Comparison of ENCODE assay signal across 9 mouse cellular contexts in the genomic region with DNA sequence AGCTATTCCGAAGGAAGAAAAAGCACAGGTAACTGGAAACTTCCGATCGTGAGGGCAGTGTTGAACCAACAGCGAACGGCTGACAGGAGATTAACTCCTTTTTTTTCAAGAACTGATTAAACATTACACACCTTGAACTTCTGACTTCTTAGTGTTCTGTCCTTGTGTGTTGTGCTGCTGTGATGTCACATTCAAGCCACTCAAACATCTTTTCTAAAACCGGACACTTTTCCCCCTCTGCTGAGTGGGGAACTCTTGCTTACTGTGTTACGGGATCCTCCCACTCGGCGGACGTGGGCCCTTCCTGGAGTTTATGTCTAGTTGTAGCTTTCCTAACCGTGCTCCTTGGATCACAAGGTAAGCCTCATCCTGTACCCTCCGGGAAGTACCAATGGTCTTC. TPM values are rescaled to one million over a fixed set of nuclear protein-coding genes. Genes with fewer than 3 reads are reported as not detected.
DNase-seq lines count a peak whose midpoint lies in the region; ATAC-seq and TF ChIP-seq lines count a peak whose summit lies in the region.
"Had no signal": no experiment of that assay in that cellular context is flagged by ENCODE, and none has a peak within 500 bp of the region (broad histone marks: within the 10 kb centered on the region; RNA-seq: fewer than 3 reads in every experiment).

Gene Gm15217, plus strand, starts transcription at position 130 of the 400 bp plus-strand sequence.

- WGBS in lung, postnatal 0 days = 62% methylated on average over 12 of the region's 12 CpGs
- WGBS in lung, adult 2 months = 70% methylated on average over 12 of the region's 12 CpGs
- WGBS in hindbrain, embryonic 10.5 days = 86% methylated on average over 12 of the region's 12 CpGs
- 84% methylated on average over 12 of the region's 12 CpGs for WGBS in limb, embryonic 15.5 days
- 66% methylated on average over 12 of the region's 12 CpGs for WGBS in stomach, embryonic 16.5 days

- TF ChIP-seq EP300 in lung, postnatal 0 days (IDR thresholded peaks at IDR 0.05) = no peak

- 0 out of 2 replicates have a peak within 1 kb of the TSS, but pooled peaks have one; percentile 17 for H3K4me3 ChIP-seq in lung, postnatal 0 days (ENCODE audit: low read depth, low read length)
- no peak within 1 kb of the TSS for H3K4me3 ChIP-seq in lung, adult 2 months (replicated peaks; ENCODE audit: extremely low read depth, low read depth, low read length)
- H3K4me3 ChIP-seq in hindbrain, embryonic 10.5 days = peak within 1 kb of the TSS; percentile 49
- peak within 1 kb of the TSS; percentile 31 for H3K4me3 ChIP-seq in limb, embryonic 15.5 days
- H3K4me3 ChIP-seq in stomach, embryonic 16.5 days (replicated peaks; ENCODE audit: low read length) = peak within 1 kb of the TSS; percentile 32

- no peak for TF ChIP-seq CTCF in lung, postnatal 0 days (IDR thresholded peaks at IDR 0.05)
- TF ChIP-seq CTCF in lung, adult 2 months (IDR thresholded peaks at IDR 0.05; ENCODE audit: insufficient read depth, low read length) = no peak

- peak within 1 kb of the TSS; percentile 56 for H3K4me2 ChIP-seq in lung, postnatal 0 days (replicated peaks; ENCODE audit: low read depth, low read length)
- peak within 1 kb of the TSS; percentile 70 for H3K4me2 ChIP-seq in limb, embryonic 15.5 days
- peak within 1 kb of the TSS; percentile 55 for H3K4me2 ChIP-seq in stomach, embryonic 16.5 days (ENCODE audit: low read depth, low read length)

- 0 out of 2 replicates have a peak within 1 kb of the TSS, but pooled peaks have one; percentile 16 for H3K9ac ChIP-seq in lung, postnatal 0 days (replicated peaks; ENCODE audit: low read depth)
- no peak within 1 kb of the TSS for H3K9ac ChIP-seq in limb, embryonic 15.5 days
- H3K9ac ChIP-seq in stomach, embryonic 16.5 days (ENCODE audit: low read length) = peak within 1 kb of the TSS; percentile 69

- ATAC-seq in lung, postnatal 0 days = peak; percentile 32
- ATAC-seq in limb, embryonic 15.5 days (ENCODE audit: insufficient number of reproducible peaks, low FRiP score, low TSS enrichment, low read depth) = no peak
- ATAC-seq in stomach, embryonic 16.5 days (ENCODE audit: insufficient read depth, low FRiP score) = no peak

- no peaks in the 10 kb centered on the region for H3K27me3 ChIP-seq in lung, postnatal 0 days (replicated peaks; ENCODE audit: insufficient read depth, low read length)
- peaks cover 75% of the 10 kb centered on the region for H3K27me3 ChIP-seq in hindbrain, embryonic 10.5 days (ENCODE audit: insufficient read depth, poor library complexity, severe bottlenecking)
- H3K27me3 ChIP-seq in limb, embryonic 15.5 days = 0 out of 2 replicates have a peak, but pooled peaks cover 5% of the 10 kb centered on the region
- no peaks in the 10 kb centered on the region for H3K27me3 ChIP-seq in stomach, embryonic 16.5 days (ENCODE audit: control insufficient read depth, insufficient read depth, low read length)

- no peaks in the 10 kb centered on the region for H3K9me3 ChIP-seq in lung, postnatal 0 days (ENCODE audit: low read length)
- no peaks in the 10 kb centered on the region for H3K9me3 ChIP-seq in hindbrain, embryonic 10.5 days
- no peaks in the 10 kb centered on the region for H3K9me3 ChIP-seq in limb, embryonic 15.5 days
- H3K9me3 ChIP-seq in stomach, embryonic 16.5 days (replicated peaks; ENCODE audit: control insufficient read depth, low read length) = no peaks in the 10 kb centered on the region

- H3K36me3 ChIP-seq in lung, postnatal 0 days (ENCODE audit: insufficient read depth, low read length) = no peaks in the 10 kb centered on the region
- H3K36me3 ChIP-seq in hindbrain, embryonic 10.5 days = peaks cover 5% of the 10 kb centered on the region; the same call in 1 of the 2 replicates
- H3K36me3 ChIP-seq in limb, embryonic 15.5 days = peaks cover 6% of the 10 kb centered on the region; the same call in 1 of the 2 replicates
- no peaks in the 10 kb centered on the region for H3K36me3 ChIP-seq in stomach, embryonic 16.5 days (ENCODE audit: control insufficient read depth, insufficient read depth, low read length)

- peak within 1 kb of the TSS; percentile 43; the same call in 1 of the 2 replicates for H3K27ac ChIP-seq in lung, postnatal 0 days (ENCODE audit: low read length)
- peak within 1 kb of the TSS; percentile 60 for H3K27ac ChIP-seq in hindbrain, embryonic 10.5 days
- H3K27ac ChIP-seq in limb, embryonic 15.5 days = peak within 1 kb of the TSS; percentile 62
- H3K27ac ChIP-seq in stomach, embryonic 16.5 days (ENCODE audit: low read length) = no peak within 1 kb of the TSS

- TF ChIP-seq POLR2A in lung, adult 2 months (IDR thresholded peaks at IDR 0.05; ENCODE audit: borderline replicate concordance, extremely low read depth, low read depth, low read length) = no peak

- peaks cover 16% of the 10 kb centered on the region for H3K4me1 ChIP-seq in lung, postnatal 0 days (ENCODE audit: insufficient read depth, low read depth, low read length)
- peaks cover 9% of the 10 kb centered on the region for H3K4me1 ChIP-seq in lung, adult 2 months (ENCODE audit: control insufficient read depth, insufficient read depth, low read length)
- peaks cover 11% of the 10 kb centered on the region for H3K4me1 ChIP-seq in hindbrain, embryonic 10.5 days (replicated peaks)
- H3K4me1 ChIP-seq in limb, embryonic 15.5 days = peaks cover 36% of the 10 kb centered on the region
- 0 out of 2 replicates have a peak, but pooled peaks cover 10% of the 10 kb centered on the region for H3K4me1 ChIP-seq in stomach, embryonic 16.5 days (ENCODE audit: control insufficient read depth, insufficient read depth, low read length)

- DNase-seq in lung, postnatal 0 days (ENCODE audit: low spot score) = peak; percentile 17
- no peak for DNase-seq in lung, adult 2 months
- no peak for DNase-seq in hindbrain, embryonic 10.5 days (ENCODE audit: low spot score)
- no peak for DNase-seq in frontal cortex, adult 2 months (ENCODE audit: extremely low spot score in 1 of 2, low spot score in 1 of 2)
- no peak for DNase-seq in urinary bladder, postnatal 25 days (ENCODE audit: low spot score)
- no peak for DNase-seq in layer of hippocampus, adult 8-10 months (ENCODE audit: low spot score in 2 of 2)
- DNase-seq: cerebellum, adult 9-11 months had no signal

RNA-seq across cellular contexts. Expression of gene Gm15217, which starts in this region (rescaled TPM):
- polyA plus RNA-seq in lung, postnatal 0 days (2015; fragmentation: Nextera tagmentation; extraction: Ambion mirVana) = 0.76 and 0.93 TPM in 2 replicates
- polyA plus RNA-seq in lung, adult 2 months (2012; rRNA removed) = 0.24 and 0.71 TPM in 2 replicates
- polyA plus RNA-seq in hindbrain, embryonic 10.5 days (2016; fragmentation: Nextera tagmentation; extraction: Ambion mirVana) = not detected in 2 replicates
- 0.28 TPM in 1 of 2 replicates, not detected in the other for polyA plus RNA-seq in limb, embryonic 15.5 days (2015; fragmentation: Nextera tagmentation; extraction: Ambion mirVana)
- polyA plus RNA-seq in stomach, embryonic 16.5 days (2015; fragmentation: Nextera tagmentation; extraction: Ambion mirVana) = 0.19 TPM in 1 of 2 replicates, not detected in the other
- polyA plus RNA-seq in frontal cortex, adult 2 months (2012; rRNA removed) = not detected in 2 replicates
- not detected for total RNA-seq in layer of hippocampus, adult 8-10 months (2022)

Comparison
In these comparisons a context has a peak if more than half of its experiments do, and no peak if none do; other contexts are left out.
1. Peak in DNase-seq, ATAC-seq, H3K4me3 ChIP-seq, H3K27ac ChIP-seq, H3K9ac ChIP-seq and H3K4me2 ChIP-seq in lung, postnatal 0 days; RNA of the gene not detected or under 1 TPM.